Mouse (Mus musculus) layer of hippocampus, postnatal 36 days (tissue): ENCODE measurements at regions not wholly inside any gene's neighbourhood (a gene's known extent, or its start where the extent isn't known, plus 50 kb on each side); places are given as distances from the start of the nearest gene placed in this dataset.
A peak's percentile ranks its signal among the peaks of the same experiment; 100 is the strongest.

Experiments
- DNase-seq, 2 experiments: peaks; one replicate each; pipeline ENCODE4 v3.0.0; 2022

- DNase-seq: no peak
These were observed 275.1 kb downstream of the Gpat3 start for GRCm38 (mm10) chr5:101120509-101121201.

- DNase-seq: no peak
These were observed 266.7 kb downstream of the Gpat3 start for GRCm38 (mm10) chr5:101112151-101112769.

- no peak for DNase-seq
These were observed 266.1 kb downstream of the Gpat3 start for GRCm38 (mm10) chr5:101111619-101112018.

- DNase-seq: no peak
These were observed 255.6 kb downstream of the Gpat3 start for GRCm38 (mm10) chr5:101100975-101101699.

- DNase-seq: no peak
These were observed 245.6 kb downstream of the Gpat3 start for GRCm38 (mm10) chr5:101091027-101091598.

- DNase-seq: no peak
These were observed 245.0 kb downstream of the Gpat3 start for GRCm38 (mm10) chr5:101090415-101091026.

GRCm38 (mm10) chr5:101085199-101085598 lies 239.7 kb downstream of the Gpat3 start:
- DNase-seq: no peak

GRCm38 (mm10) chr5:101082611-101083010 lies 237.1 kb downstream of the Gpat3 start:
- no peak for DNase-seq

- DNase-seq: no peak
These were observed 218.8 kb downstream of the Gpat3 start for GRCm38 (mm10) chr5:101064308-101064707.

GRCm38 (mm10) chr5:101063254-101063653 lies 217.7 kb downstream of the Gpat3 start:
- no peak for DNase-seq

- no peak for DNase-seq
These were observed 206.1 kb downstream of the Gpat3 start for GRCm38 (mm10) chr5:101051591-101051990.

GRCm38 (mm10) chr5:101040488-101040887 lies 195.0 kb downstream of the Gpat3 start:
- DNase-seq: no peak

GRCm38 (mm10) chr5:101032968-101033367 lies 187.5 kb downstream of the Gpat3 start:
- DNase-seq: no peak

- no peak for DNase-seq
These were observed 186.8 kb downstream of the Gpat3 start for GRCm38 (mm10) chr5:101032147-101032900.

GRCm38 (mm10) chr5:101024796-101025195 lies 179.3 kb downstream of the Gpat3 start:
- DNase-seq: no peak

GRCm38 (mm10) chr5:101023784-101024183 lies 178.3 kb downstream of the Gpat3 start:
- peak in 1 of 2 experiments; percentile 14 for DNase-seq

- peak; percentile 76 to 78 for DNase-seq
These were observed 175.3 kb downstream of the Gpat3 start for GRCm38 (mm10) chr5:101020784-101021183.

- no peak for DNase-seq
These were observed 168.3 kb downstream of the Gpat3 start for GRCm38 (mm10) chr5:101013844-101014243.

GRCm38 (mm10) chr5:101005216-101005615 lies 159.7 kb downstream of the Gpat3 start:
- DNase-seq: no peak

- no peak for DNase-seq
These were observed 154.9 kb downstream of the Gpat3 start for GRCm38 (mm10) chr5:101000436-101000835.

- no peak for DNase-seq
These were observed 146.9 kb downstream of the Gpat3 start for GRCm38 (mm10) chr5:100992365-100992764.

GRCm38 (mm10) chr5:100991626-100992025 lies 146.1 kb downstream of the Gpat3 start:
- peak in 1 of 2 experiments; percentile 4 for DNase-seq
